Mouse (Mus musculus) erythroblast, embryonic 14.5 days (primary cell): Measurements from ENCODE around the gene Gm867. TPM values are rescaled to one million over a fixed set of nuclear protein-coding genes. Genes with fewer than 3 reads are reported as not detected.
A peak's percentile ranks its signal among the peaks of the same experiment; 100 is the strongest.

Source experiments
- H3K27me3 ChIP-seq: 2 replicates; pipeline ENCODE4 v1.6.1; 2012; ENCODE audit warnings: inconsistent platforms; ENCODE audit not compliant: control insufficient read depth
- H3K36me3 ChIP-seq: 2 replicates; pipeline ENCODE4 v1.6.1; 2012; ENCODE audit warnings: mild to moderate bottlenecking, inconsistent platforms; ENCODE audit not compliant: control insufficient read depth
- H3K4me1 ChIP-seq: 2 replicates; pipeline ENCODE4 v1.6.1; 2012; ENCODE audit warnings: inconsistent platforms; ENCODE audit not compliant: control insufficient read depth
- H3K4me3 ChIP-seq: replicated peaks from 2 replicates; pipeline ENCODE3; 2012; ENCODE audit warnings: moderate library complexity, mild to moderate bottlenecking, inconsistent platforms
- H3K9me3 ChIP-seq: 2 replicates; pipeline ENCODE4 v1.6.1; 2012; ENCODE audit warnings: low read length, inconsistent platforms, mixed read lengths; ENCODE audit not compliant: control insufficient read depth
- GATA1 ChIP-seq: IDR thresholded peaks from 2 replicates; pipeline ENCODE4 v1.6.1; 2012; ENCODE audit warnings: low read length, inconsistent platforms, mixed read lengths
- TAL1 ChIP-seq: IDR thresholded peaks from 3 replicates; pipeline ENCODE4 v1.6.1; 2012; ENCODE audit warnings: low read length, inconsistent platforms, mixed read lengths
- polyA plus RNA-seq: library from polyadenylated mRNA; stranded (reverse); fragments of >175 nt; gene quantifications from 2 replicates; pipeline ENCODE4 v1.2.3, GENCODE M21; 2012

The Gm867 gene
- polyA plus RNA-seq, 1 experiment, result 5.9 TPM

GRCm38 (mm10) chr10:75906882-75907281 is 33.6 kb downstream of the Gm867 start:
- H3K27me3 ChIP-seq, result no peaks in the 10 kb centered on the region
- TF ChIP-seq TAL1, result no peak
- no peak for TF ChIP-seq GATA1
- H3K4me1 ChIP-seq, result no peaks in the 10 kb centered on the region; the same call in 1 of the 2 replicates
- peaks cover 94% of the 10 kb centered on the region for H3K36me3 ChIP-seq
- H3K4me3 ChIP-seq, result no peak overlapping the region
- H3K9me3 ChIP-seq, result no peaks in the 10 kb centered on the region

DNA sequence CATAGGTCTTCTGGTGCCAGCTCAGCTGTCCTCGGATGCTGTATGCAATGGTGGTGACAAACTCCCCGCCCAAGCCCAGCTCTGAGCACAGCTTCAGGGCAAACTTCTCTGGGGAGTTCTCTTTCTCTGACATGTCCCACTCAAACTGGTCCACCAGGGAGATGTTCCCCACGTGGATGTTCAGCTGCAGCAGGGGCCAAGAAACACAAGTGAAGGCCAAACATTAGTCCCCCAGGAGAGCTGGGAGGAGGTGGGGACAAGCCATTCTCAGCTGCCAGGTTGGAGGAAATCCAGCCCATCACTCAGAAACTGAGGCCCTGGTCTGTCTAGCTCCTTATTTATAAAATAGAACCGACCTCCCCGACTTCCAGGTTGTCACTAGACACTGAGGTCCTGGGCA is 36.1 kb downstream of the Gm867 start:
- Histone ChIP-seq H3K4me1 (no peaks in the 10 kb centered on the region), H3K4me3 (no peak overlapping the region), H3K36me3 (peaks cover 93% of the 10 kb centered on the region), H3K9me3 (no peaks in the 10 kb centered on the region), H3K27me3 (no peaks in the 10 kb centered on the region)
- TF ChIP-seq GATA1 (no peak), TAL1 (no peak)

- TF ChIP-seq TAL1 (no peak), GATA1 (no peak)
- peaks cover 99% of the 10 kb centered on the region for H3K36me3 ChIP-seq
- H3K4me3 ChIP-seq, result no peak overlapping the region
Measured at GRCm38 (mm10) chr10:75898846-75899245, 41.6 kb downstream of the Gm867 start.

DNA sequence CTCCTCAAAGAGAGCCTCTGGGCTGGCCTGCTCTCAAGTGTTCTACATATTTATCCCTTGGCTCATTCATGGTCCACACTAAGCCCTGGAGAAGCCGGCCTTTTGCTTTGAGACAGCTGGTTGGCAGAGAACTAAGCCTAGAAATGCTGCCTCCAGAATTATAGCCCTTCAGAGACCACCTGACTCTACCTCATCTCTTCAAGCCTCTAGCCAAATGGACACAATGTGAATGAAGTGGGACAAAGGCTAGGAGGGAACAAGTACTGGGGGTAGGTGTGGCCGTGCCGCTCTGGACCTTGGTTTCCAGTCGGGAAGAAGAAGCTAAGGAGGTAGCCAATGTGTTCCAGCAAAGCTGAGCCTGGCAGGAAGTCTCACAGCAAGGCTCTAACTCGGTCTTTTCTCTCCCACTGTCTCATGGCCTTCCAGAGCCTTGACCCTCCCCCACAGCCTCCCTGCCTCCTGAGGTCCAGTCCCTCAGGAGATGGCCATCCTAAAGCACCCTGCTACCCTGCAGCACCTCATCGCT is 42.4 kb downstream of the Gm867 start:
- Histone ChIP-seq H3K36me3 (peaks cover 96% of the 10 kb centered on the region), H3K4me3 (no peak overlapping the region), H3K9me3 (no peaks in the 10 kb centered on the region), H3K4me1 (peaks cover 16% of the 10 kb centered on the region), H3K27me3 (no peaks in the 10 kb centered on the region)
- no peak for TF ChIP-seq GATA1
- TF ChIP-seq TAL1, result no peak

More at GRCm38 (mm10) chr10:75898846-75899245, 41.6 kb downstream of the Gm867 start:
- peaks cover 8% of the 10 kb centered on the region for H3K4me1 ChIP-seq
- no peaks in the 10 kb centered on the region for H3K9me3 ChIP-seq
- no peaks in the 10 kb centered on the region for H3K27me3 ChIP-seq

- peaks cover 21% of the 10 kb centered on the region for H3K4me1 ChIP-seq
- H3K27me3 ChIP-seq, result no peaks in the 10 kb centered on the region
- H3K9me3 ChIP-seq, result no peaks in the 10 kb centered on the region
- H3K4me3 ChIP-seq, result no peak overlapping the region
- TF ChIP-seq TAL1 (no peak), GATA1 (peak; percentile 86)
- H3K36me3 ChIP-seq, result peaks cover 89% of the 10 kb centered on the region
Measured at GRCm38 (mm10) chr10:75897373-75897772, 43.1 kb downstream of the Gm867 start.

DNA sequence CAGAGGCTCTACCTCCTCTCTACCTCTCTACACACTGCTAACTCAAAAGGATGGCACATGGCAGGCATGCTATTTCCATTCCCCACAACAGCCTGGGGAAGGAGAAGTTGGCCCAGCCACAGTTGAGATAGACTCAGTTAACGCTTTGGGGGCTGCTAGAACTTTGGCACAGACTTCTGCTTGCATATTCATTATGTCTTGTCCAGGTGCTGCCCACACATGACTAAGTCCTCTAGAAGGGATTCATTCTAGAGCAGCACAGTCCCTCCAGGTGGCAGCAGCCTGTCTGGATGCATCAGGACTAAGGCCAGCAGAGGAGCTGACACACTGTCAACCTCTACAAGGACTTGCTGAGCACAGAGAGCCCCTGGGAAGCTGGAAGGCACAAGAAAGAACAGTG is 44.3 kb downstream of the Gm867 start:
- Histone ChIP-seq H3K9me3 (no peaks in the 10 kb centered on the region), H3K4me3 (no peak overlapping the region), H3K36me3 (peaks cover 77% of the 10 kb centered on the region), H3K4me1 (peaks cover 21% of the 10 kb centered on the region), H3K27me3 (no peaks in the 10 kb centered on the region)
- TF ChIP-seq GATA1, result no peak
- no peak for TF ChIP-seq TAL1

- Histone ChIP-seq H3K4me1 (peaks cover 21% of the 10 kb centered on the region), H3K4me3 (no peak overlapping the region), H3K27me3 (no peaks in the 10 kb centered on the region), H3K36me3 (peaks cover 73% of the 10 kb centered on the region), H3K9me3 (no peaks in the 10 kb centered on the region)
- TF ChIP-seq GATA1 (no peak), TAL1 (no peak)
Measured at GRCm38 (mm10) chr10:75895730-75896129, 44.7 kb downstream of the Gm867 start.

GRCm38 (mm10) chr10:75894601-75895000 is 45.9 kb downstream of the Gm867 start:
- Histone ChIP-seq H3K36me3 (peaks cover 62% of the 10 kb centered on the region), H3K27me3 (no peaks in the 10 kb centered on the region), H3K4me3 (no peak overlapping the region), H3K4me1 (peaks cover 21% of the 10 kb centered on the region), H3K9me3 (no peaks in the 10 kb centered on the region)
- no peak for TF ChIP-seq GATA1
- no peak for TF ChIP-seq TAL1

GRCm38 (mm10) chr10:75893089-75893750 is 47.3 kb downstream of the Gm867 start, which contains the start of gene Derl3:
TSS of gene Derl3 (plus strand) at chr10:75893413.
- Histone ChIP-seq H3K4me1 (peaks cover 21% of the 10 kb centered on the region), H3K4me3 (peak within 1 kb of the TSS; percentile 61), H3K27me3 (no peaks in the 10 kb centered on the region), H3K36me3 (peaks cover 49% of the 10 kb centered on the region), H3K9me3 (no peaks in the 10 kb centered on the region)
- TF ChIP-seq GATA1 (no peak), TAL1 (no peak)
